Mouse (Mus musculus) adrenal gland, postnatal 36 days (tissue): ENCODE measurements at regions not wholly inside any gene's neighbourhood (a gene's known extent, or its start where the extent isn't known, plus 50 kb on each side); places are given as distances from the start of the nearest gene placed in this dataset.

Experiments used
- DNase-seq, 2 experiments: peaks; one replicate each; pipeline ENCODE4 v3.0.0; 2021; ENCODE audit warnings: mixed read lengths in 1 of 2

DNA sequence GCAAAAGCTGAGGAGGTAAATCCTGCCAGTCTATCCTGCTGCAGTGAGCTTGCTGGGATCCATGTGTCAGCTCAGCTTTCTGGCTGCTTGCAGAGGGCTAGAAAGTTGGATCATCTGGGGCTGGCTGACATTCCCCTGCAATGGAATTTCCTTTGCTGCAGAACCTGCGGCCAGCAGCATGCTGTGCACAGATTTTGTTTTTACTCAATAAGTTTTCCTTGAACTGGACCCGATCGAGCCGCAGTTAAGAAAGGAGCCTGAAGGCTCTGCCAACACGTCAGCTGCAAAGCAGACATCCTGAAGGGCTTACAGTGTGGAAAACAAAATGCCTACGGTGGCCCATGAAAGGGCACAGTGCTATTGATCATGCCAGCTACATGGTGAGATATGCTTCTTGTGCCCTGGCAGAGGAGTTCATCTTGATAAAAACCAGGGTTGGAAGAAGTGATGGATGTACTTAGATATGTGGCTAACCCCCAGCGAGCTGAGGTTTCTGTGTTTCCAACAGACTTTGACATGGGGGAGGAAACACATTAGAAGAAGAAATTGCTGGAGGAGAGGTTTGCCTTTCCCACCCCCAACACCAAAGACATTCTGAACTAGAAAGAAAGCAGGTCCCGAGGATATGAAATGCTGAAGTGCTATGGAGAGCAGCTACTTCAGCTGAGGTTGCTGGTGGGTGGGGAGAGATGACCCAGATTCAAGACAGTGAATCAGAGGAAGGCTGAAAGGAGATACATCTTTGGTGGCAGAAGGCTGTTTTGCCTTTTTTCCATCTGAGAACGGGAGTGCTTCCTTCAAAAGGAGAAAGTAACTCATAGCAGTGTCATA, 105.2 kb upstream of the Pdzrn3 start:
- DNase-seq: peak; percentile 43 to 57

DNA sequence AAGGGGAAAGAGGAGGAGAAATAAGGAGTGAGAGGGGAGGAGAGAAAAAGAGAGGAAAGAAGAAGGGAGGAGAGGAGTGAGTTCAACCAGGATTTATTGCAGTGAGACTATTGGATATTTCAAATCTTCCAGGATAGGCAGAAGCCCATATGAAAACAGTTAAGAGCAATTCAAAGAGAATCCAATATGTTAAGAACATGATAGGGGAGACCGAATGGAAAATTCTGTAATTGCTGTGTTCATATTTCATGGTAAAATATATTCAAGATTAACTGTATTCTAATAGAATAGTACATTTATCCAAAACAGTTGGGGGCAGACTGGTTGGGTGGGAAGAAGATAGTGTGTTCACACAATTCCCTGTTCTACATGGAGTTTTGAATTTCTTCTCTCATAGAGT, 96.3 kb upstream of the Pdzrn3 start:
- DNase-seq: no peak

DNA sequence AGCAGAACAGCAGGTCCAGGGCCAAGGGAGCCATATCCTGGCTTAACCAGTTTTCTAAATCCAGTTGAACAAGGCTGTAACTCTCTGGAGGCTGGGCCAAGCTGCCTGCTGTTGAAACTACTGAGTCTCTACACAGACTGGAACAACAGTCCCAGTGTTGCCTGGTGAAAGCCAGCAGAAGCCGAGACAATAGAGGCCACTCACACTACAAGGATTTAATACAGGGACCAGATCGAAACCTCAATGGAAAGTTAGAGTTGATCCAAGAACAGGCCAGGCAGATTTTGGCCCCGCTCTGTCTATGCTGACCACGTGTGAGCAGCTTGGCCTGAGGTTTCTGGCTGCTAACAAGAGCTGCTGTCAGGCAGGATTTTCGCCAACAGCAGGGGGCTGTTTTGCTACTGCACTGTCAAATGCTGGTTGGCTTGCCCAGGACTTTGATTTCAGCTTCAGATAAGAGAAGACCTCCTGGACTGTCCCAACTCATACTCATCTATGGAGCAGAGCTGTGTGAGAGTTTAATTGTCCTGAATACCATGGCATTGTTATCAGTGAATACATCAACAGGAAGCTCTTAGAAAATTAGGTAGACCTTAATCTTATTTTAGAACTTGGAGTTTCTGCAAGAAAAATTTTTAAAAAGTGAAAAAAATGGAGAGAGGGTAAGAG, 95.7 kb upstream of the Pdzrn3 start:
- no peak for DNase-seq

DNA sequence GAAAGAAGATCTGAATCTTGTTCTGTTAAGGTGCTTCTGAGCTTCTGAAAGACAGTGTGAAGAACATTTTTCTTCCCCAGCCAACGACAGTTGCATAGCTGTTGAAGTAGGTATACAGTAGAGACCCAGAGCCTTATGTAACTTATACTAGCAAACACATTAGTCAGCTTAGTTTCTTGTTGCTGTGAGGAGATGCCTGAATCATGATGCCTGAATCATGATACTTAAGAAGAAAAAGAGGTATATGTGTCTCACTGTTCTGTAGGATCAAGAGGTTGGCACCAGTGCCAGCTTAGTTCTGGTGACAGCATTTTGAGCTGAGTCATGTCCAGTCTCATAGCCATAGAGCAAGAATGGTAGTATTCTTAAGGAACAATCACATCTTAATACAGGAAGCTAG, 87.2 kb upstream of the Pdzrn3 start:
- no peak for DNase-seq

DNA sequence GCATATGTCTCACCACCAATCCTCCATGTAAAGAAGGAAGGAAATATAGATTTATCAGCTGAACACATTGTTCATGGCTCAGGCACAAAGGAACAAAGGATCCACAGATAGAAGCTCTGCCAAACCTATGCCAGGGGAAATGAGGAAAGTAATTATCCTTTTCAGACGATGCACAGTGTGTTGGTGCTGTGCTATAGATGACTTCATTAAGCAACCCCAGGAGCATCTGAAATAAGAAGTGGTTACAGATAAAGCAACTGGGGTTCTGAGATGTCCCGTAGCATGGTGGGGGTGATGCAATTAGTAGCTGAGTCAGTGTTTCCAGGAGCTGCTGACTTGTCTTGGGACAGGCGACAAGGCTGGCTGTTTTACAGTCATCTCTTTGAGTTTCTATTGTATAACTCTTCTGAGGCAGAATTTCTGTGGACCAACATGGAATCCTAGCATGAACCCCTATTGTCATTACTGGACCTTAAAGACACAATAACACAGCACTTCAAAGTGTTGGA, 86.2 kb upstream of the Pdzrn3 start:
- DNase-seq: peak in 1 of 2 experiments; percentile 15

DNA sequence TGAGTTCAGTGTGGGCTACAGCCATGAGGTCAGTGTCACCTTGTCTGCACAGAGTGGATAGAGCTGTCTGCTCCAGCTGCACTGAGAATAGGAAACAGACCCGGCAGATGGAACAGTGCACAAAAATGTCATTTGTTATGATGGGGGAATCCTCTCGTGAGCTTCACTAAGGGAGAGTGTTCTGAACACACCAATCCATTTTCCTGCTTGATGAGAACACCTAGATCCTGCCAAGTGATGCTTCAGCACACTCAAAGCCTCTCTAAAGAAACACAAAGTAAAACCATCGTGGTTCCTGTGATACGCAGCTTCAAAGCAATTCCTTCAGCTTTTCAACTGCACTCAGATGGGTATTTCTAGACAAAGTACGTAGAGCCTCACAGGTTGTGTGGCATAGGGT, 69.0 kb upstream of the Pdzrn3 start:
- no peak for DNase-seq

DNA sequence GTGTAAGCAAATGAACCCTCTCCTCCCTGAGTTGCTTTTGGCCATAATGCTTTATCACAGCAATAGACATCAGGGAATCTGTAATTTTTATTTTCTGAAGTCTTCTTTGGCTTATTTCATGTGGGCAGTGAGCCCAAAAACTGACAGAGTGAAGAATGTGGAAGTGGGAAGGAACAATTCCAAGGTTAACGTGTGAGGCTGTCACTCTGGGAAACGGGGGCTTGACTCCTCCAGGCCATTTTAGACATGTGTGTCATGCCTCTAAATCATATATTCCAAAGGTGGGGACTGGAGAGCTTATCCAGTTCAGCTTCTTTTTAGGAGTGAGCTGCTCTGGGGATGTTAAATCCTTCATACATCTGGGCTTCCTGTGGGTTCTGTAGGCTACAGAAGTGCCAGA, 68.6 kb upstream of the Pdzrn3 start:
- peak; percentile 39 to 55 for DNase-seq

DNA sequence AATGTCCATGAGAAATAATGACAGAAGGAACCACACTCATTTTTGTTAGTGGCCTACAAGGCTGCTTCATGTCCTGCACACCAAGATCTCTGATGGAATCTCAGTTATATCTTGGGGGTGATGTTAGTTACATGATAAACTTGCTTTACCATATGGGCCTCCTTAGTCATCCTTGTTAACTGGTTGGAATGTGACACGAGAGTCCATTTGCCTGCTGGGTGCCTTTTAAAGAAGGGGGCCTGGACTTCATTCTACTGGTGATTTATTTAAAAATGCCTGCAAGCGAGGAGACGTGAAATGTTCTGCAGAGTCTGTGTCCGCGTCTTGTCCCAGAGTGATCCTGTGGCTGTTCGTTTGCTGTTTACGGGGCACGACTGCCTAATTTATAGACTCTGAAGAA, 55.1 kb upstream of the Pdzrn3 start:
- no peak for DNase-seq

DNA sequence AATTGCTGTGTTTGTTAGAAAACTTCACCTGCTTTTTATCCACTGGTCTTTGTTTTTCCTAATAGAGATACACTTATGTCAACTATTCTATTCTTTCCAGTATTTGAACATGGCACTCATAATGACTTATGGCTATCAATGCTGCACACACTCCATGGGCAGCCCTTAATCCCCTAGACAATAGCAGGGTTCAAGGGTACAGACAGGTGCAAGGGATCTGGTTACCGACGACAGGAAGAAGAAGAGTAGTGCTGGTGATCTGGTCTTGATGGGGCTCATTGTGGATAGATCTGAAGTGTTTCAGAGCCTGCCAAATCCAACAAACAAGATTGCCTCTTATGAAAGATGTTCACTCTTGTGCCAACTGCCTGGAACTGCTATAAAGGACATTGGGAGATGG, 51.9 kb upstream of the Pdzrn3 start:
- DNase-seq: no peak
